Mouse (Mus musculus): ENCODE data around the gene Tada2b.

- TF ChIP-seq POLR2AphosphoS2 (IDR thresholded peaks at IDR 0.05; ENCODE audit: low read length): no peak
- no peak for TF ChIP-seq ZC3H11A (IDR thresholded peaks at IDR 0.05; ENCODE audit: low read depth, low read length)
- TF ChIP-seq POLR2A (IDR thresholded peaks at IDR 0.05; ENCODE audit: control insufficient read depth in 1 of 2, insufficient read depth in 1 of 2, low read depth in 1 of 2, low read length in 2 of 2, poor library complexity in 1 of 2): no peak
- no peak for TF ChIP-seq ELF1 (IDR thresholded peaks at IDR 0.05; ENCODE audit: low read depth, low read length)
- TF ChIP-seq TCF12 (IDR thresholded peaks at IDR 0.05; ENCODE audit: low read depth, low read length): no peak
- TF ChIP-seq CTCF (IDR thresholded peaks at IDR 0.05 in 2 of 3, conservative IDR thresholded peaks at IDR 0.05 in 1 of 3; ENCODE audit: control insufficient read depth in 1 of 3, insufficient read depth in 1 of 3, low read depth in 2 of 3, low read length in 3 of 3, poor library complexity in 1 of 3, severe bottlenecking in 1 of 3): no peak
- TF ChIP-seq ZNF384 (IDR thresholded peaks at IDR 0.05; ENCODE audit: low read depth, low read length): no peak
Observed at GRCm38 (mm10) chr5:36429551-36429950, 54.5 kb downstream of the Tada2b start.

All from MEL (cell line).